Mouse (Mus musculus) heart, adult 8-10 months (tissue): ENCODE measurements around the gene Epb41l4b. TPM values are rescaled to one million over a fixed set of nuclear protein-coding genes. Genes with fewer than 3 reads are reported as not detected.

Experiments
- DNase-seq: peaks from one replicate; pipeline ENCODE4 v3.0.0; 2022; ENCODE audit warnings: low spot score
- total RNA-seq, 4 experiments: library from RNA; stranded (reverse); gene quantifications; 2 replicates each; pipeline ENCODE4 v1.2.4; 2022

The Epb41l4b gene
- total RNA-seq, 4 experiments from 2014 or later = 1.4 to 3.4 (median 2.6) TPM

- DNase-seq = peak; percentile 94
Observed at GRCm38 (mm10) chr4:56946641-56947640, 196.3 kb downstream of the Epb41l4b start, which contains the start of gene Tmem245. TSS of gene Tmem245 (minus strand) at chr4:56947437.

- no peak for DNase-seq
Observed at GRCm38 (mm10) chr4:56946180-56946579, 197.1 kb downstream of the Epb41l4b start.

GRCm38 (mm10) chr4:56944286-56944685, 199.0 kb downstream of the Epb41l4b start:
- DNase-seq = no peak

GRCm38 (mm10) chr4:56943258-56943657, 200.0 kb downstream of the Epb41l4b start:
- DNase-seq = no peak

GRCm38 (mm10) chr4:56942567-56942966, 200.7 kb downstream of the Epb41l4b start:
- DNase-seq = no peak

Other genes with a start within 250 kb of the Epb41l4b start
- gene Tmem245, start 196.0 kb downstream of the Epb41l4b start, total RNA-seq = 100 to 1,000 TPM in 1 of 4 experiments, 10 to 100 TPM in 3; 84.8 to 104 (median 93.0) TPM
- under 1 TPM; 0.09 to 0.23 (median 0.10) TPM for gene Frrs1l, start 153.0 kb downstream of the Epb41l4b start, total RNA-seq
- gene Ptpn3, start 158.4 kb upstream of the Epb41l4b start, total RNA-seq = 10 to 100 TPM; 37.5 to 55.7 (median 44.6) TPM